Mouse (Mus musculus) embryo, embryonic 11 days (tissue): ENCODE data around the gene Cbx4.

Experiments used
- DNase-seq: peaks from one replicate; pipeline ENCODE4 v3.0.0-alpha.2; 2015

Gene Cbx4

GRCm38 (mm10) chr11:119086144-119086971 lies at the start of gene Cbx4:
Gene Cbx4 (minus strand): TSS chr11:119086221.
- DNase-seq: peak; percentile 99

- DNase-seq: no peak
Measured at GRCm38 (mm10) chr11:119134586-119134985, 48.6 kb upstream of the Cbx4 start.

- DNase-seq: no peak
Measured at GRCm38 (mm10) chr11:119133437-119134221, 47.6 kb upstream of the Cbx4 start.

GRCm38 (mm10) chr11:119132198-119133035 lies 46.4 kb upstream of the Cbx4 start:
- no peak for DNase-seq

GRCm38 (mm10) chr11:119130081-119130765 lies 44.2 kb upstream of the Cbx4 start:
- peak; percentile 60 for DNase-seq

- no peak for DNase-seq
Measured at GRCm38 (mm10) chr11:119129281-119130058, 43.4 kb upstream of the Cbx4 start.

GRCm38 (mm10) chr11:119128668-119129280 lies 42.8 kb upstream of the Cbx4 start:
- DNase-seq: no peak

- no peak for DNase-seq
Measured at GRCm38 (mm10) chr11:119127686-119128473, 41.9 kb upstream of the Cbx4 start.

- DNase-seq: no peak
Measured at GRCm38 (mm10) chr11:119127147-119127546, 41.1 kb upstream of the Cbx4 start.

- peak; percentile 87 for DNase-seq
Measured at GRCm38 (mm10) chr11:119125929-119126861, 40.2 kb upstream of the Cbx4 start.

GRCm38 (mm10) chr11:119124536-119124935 lies 38.5 kb upstream of the Cbx4 start:
- no peak for DNase-seq

- DNase-seq: no peak
Measured at GRCm38 (mm10) chr11:119123522-119124319, 37.7 kb upstream of the Cbx4 start.

- DNase-seq: no peak
Measured at GRCm38 (mm10) chr11:119122396-119122795, 36.4 kb upstream of the Cbx4 start.

- no peak for DNase-seq
Measured at GRCm38 (mm10) chr11:119118905-119119304, 32.9 kb upstream of the Cbx4 start.

GRCm38 (mm10) chr11:119117945-119118344 lies 31.9 kb upstream of the Cbx4 start:
- DNase-seq: no peak

GRCm38 (mm10) chr11:119116992-119117391 lies 31.0 kb upstream of the Cbx4 start:
- no peak for DNase-seq

GRCm38 (mm10) chr11:119112721-119113120 lies 26.7 kb upstream of the Cbx4 start:
- no peak for DNase-seq

- peak; percentile 60 for DNase-seq
Measured at GRCm38 (mm10) chr11:119111345-119111744, 25.3 kb upstream of the Cbx4 start.
